Mouse (Mus musculus): Measurements from ENCODE around the gene Phf24. TPM values are rescaled to one million over a fixed set of nuclear protein-coding genes. Genes with fewer than 3 reads are reported as not detected.
A peak's percentile ranks its signal among the peaks of the same experiment; 100 is the strongest.

Phf24 gene
- polyA plus RNA-seq, 1 experiment from 2014 or later: 0.83 TPM

DNA sequence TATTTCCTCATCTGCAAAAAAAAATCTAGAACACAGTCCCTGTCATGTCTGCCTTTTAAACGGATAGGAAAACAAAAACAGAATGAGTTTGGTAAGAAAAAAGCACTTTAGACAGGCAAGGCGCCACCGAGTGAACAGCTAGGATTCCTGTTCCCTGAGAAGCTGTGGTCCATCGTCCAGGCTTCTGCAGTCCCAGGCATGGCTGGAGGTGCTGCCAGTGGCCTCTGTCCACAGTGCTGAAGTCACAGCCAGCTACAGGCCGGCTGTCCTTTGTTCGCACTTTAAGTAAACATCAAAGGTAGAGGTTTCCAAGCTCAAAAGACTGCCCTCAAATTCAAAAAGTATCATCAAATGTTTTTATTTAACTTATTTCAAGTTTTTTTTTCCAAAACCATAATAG is 28.6 kb downstream of the Phf24 start:
- 4% methylated on average over 6 of the region's 6 CpGs for WGBS
- ATAC-seq: no peak

DNA sequence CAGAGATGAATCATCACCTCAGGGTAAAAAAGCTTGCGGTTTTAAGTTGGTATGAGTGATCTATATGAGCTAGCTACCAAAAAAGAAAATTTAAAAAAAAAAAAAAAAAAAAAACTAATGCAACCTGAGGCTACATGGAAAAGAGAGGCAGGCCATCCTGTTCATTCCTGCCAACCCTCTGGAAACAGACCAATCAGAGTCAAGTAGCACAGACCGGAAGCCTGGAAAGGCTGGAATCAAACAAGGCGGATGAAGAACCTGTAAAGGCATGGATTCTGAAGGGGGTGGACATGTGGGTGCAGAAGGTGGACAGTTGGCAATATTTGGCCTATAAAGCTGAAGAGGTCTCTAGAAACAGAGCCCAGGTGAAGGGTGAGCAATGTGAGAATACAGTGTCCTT is 29.0 kb downstream of the Phf24 start:
- WGBS: 89% methylated on average over 3 of the region's 3 CpGs

More for the DNA sequence above, 28.6 kb downstream of the Phf24 start:
- Histone ChIP-seq H3K36me3 (ENCODE audit: control insufficient read depth, insufficient read depth, low read length) (no peaks in the 10 kb centered on the region), H3K27ac (ENCODE audit: low read length) (no peak overlapping the region), H3K4me1 (ENCODE audit: control insufficient read depth, insufficient read depth, low read length) (peaks cover 4% of the 10 kb centered on the region; the same call in 1 of the 2 replicates), H3K9ac (ENCODE audit: low read depth, low read length) (no peak overlapping the region), H3K27me3 (replicated peaks; ENCODE audit: control insufficient read depth, insufficient read depth, low read length) (peaks cover 6% of the 10 kb centered on the region; the same call in 1 of the 2 replicates), H3K4me3 (ENCODE audit: low read length) (no peak overlapping the region), H3K4me2 (ENCODE audit: low read depth, low read length) (no peak overlapping the region), H3K9me3 (ENCODE audit: control insufficient read depth, low read length) (no peaks in the 10 kb centered on the region)

DNA sequence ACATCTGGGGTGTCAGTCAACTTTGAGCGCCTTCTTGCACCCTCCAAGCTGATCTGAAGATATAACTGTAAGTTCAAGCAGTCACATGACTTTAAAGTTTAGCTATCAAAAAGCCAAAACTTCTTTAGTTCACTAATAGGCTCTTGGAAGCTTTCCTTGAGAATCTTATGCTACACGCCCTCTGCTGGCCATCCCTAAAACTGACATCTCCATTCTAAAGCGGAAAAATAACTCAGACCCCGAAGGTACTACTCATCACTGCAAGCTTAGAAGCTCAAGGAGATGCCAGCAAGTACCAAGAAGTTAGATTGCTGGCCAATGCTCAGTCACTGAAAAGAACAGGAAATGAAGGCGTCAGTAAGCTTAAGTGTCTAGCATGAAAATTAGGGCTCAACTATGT is 29.5 kb downstream of the Phf24 start:
- Histone ChIP-seq H3K4me3 (ENCODE audit: low read length) (no peak overlapping the region), H3K27ac (ENCODE audit: low read length) (no peak overlapping the region), H3K4me2 (ENCODE audit: low read depth, low read length) (no peak overlapping the region), H3K4me1 (ENCODE audit: control insufficient read depth, insufficient read depth, low read length) (peaks cover 9% of the 10 kb centered on the region), H3K36me3 (ENCODE audit: control insufficient read depth, insufficient read depth, low read length) (no peaks in the 10 kb centered on the region), H3K9me3 (ENCODE audit: control insufficient read depth, low read length) (no peaks in the 10 kb centered on the region), H3K9ac (ENCODE audit: low read depth, low read length) (no peak overlapping the region), H3K27me3 (replicated peaks; ENCODE audit: control insufficient read depth, insufficient read depth, low read length) (peaks cover 6% of the 10 kb centered on the region; the same call in 1 of the 2 replicates)
- no peak for ATAC-seq
- 6% methylated on average over 5 of the region's 5 CpGs for whole genome bisulfite sequencing

More for the DNA sequence above, 29.0 kb downstream of the Phf24 start:
- peaks cover 7% of the 10 kb centered on the region; the same call in 1 of the 2 replicates for H3K4me1 ChIP-seq (ENCODE audit: control insufficient read depth, insufficient read depth, low read length)
- H3K27me3 ChIP-seq (replicated peaks; ENCODE audit: control insufficient read depth, insufficient read depth, low read length): peaks cover 6% of the 10 kb centered on the region; the same call in 1 of the 2 replicates
- no peak overlapping the region for H3K4me3 ChIP-seq (ENCODE audit: low read length)
- no peaks in the 10 kb centered on the region for H3K9me3 ChIP-seq (ENCODE audit: control insufficient read depth, low read length)
- no peaks in the 10 kb centered on the region for H3K36me3 ChIP-seq (ENCODE audit: control insufficient read depth, insufficient read depth, low read length)
- ATAC-seq: no peak
- H3K27ac ChIP-seq (ENCODE audit: low read length): no peak overlapping the region
- H3K4me2 ChIP-seq (ENCODE audit: low read depth, low read length): no peak overlapping the region
- no peak overlapping the region for H3K9ac ChIP-seq (ENCODE audit: low read depth, low read length)

GRCm38 (mm10) chr4:42946733-42947290 is 30.4 kb downstream of the Phf24 start:
- no peak for ATAC-seq
- H3K4me1 ChIP-seq (ENCODE audit: control insufficient read depth, insufficient read depth, low read length): peaks cover 17% of the 10 kb centered on the region
- no peak overlapping the region for H3K4me2 ChIP-seq (ENCODE audit: low read depth, low read length)
- peaks cover 6% of the 10 kb centered on the region; the same call in 1 of the 2 replicates for H3K27me3 ChIP-seq (replicated peaks; ENCODE audit: control insufficient read depth, insufficient read depth, low read length)
- no peak overlapping the region for H3K9ac ChIP-seq (ENCODE audit: low read depth, low read length)
- no peak overlapping the region for H3K4me3 ChIP-seq (ENCODE audit: low read length)
- WGBS: 42% methylated on average over 10 of the region's 10 CpGs
- H3K36me3 ChIP-seq (ENCODE audit: control insufficient read depth, insufficient read depth, low read length): no peaks in the 10 kb centered on the region
- H3K27ac ChIP-seq (ENCODE audit: low read length): no peak overlapping the region
- H3K9me3 ChIP-seq (ENCODE audit: control insufficient read depth, low read length): no peaks in the 10 kb centered on the region

DNA sequence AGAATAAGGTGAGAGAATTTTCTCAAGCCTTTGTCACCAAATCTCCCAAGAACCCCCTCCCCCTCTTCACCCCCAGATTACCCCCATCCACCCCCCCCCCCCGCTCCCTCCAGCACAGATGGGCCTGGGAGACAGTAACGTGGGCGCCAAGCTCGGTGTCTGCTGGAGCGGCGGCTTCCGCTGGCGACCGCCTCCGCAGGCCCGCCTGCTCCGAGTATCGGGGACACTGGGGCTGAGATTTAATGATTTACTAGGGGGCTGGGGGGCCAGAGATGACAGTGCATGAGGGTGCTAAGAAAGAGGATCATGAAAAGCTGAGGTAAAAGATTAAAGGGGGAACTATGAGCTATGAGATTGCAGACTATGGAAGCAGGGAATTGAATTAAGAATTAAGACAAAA is 32.1 kb downstream of the Phf24 start:
- Histone ChIP-seq H3K4me2 (ENCODE audit: low read depth, low read length) (no peak overlapping the region), H3K36me3 (ENCODE audit: control insufficient read depth, insufficient read depth, low read length) (no peaks in the 10 kb centered on the region), H3K4me1 (ENCODE audit: control insufficient read depth, insufficient read depth, low read length) (peaks cover 22% of the 10 kb centered on the region), H3K9me3 (ENCODE audit: control insufficient read depth, low read length) (no peaks in the 10 kb centered on the region), H3K9ac (ENCODE audit: low read depth, low read length) (no peak overlapping the region), H3K4me3 (ENCODE audit: low read length) (no peak overlapping the region), H3K27ac (ENCODE audit: low read length) (no peak overlapping the region), H3K27me3 (replicated peaks; ENCODE audit: control insufficient read depth, insufficient read depth, low read length) (peaks cover 6% of the 10 kb centered on the region; the same call in 1 of the 2 replicates)
- 26% methylated on average over 13 of the region's 13 CpGs for WGBS
- no peak for ATAC-seq

DNA sequence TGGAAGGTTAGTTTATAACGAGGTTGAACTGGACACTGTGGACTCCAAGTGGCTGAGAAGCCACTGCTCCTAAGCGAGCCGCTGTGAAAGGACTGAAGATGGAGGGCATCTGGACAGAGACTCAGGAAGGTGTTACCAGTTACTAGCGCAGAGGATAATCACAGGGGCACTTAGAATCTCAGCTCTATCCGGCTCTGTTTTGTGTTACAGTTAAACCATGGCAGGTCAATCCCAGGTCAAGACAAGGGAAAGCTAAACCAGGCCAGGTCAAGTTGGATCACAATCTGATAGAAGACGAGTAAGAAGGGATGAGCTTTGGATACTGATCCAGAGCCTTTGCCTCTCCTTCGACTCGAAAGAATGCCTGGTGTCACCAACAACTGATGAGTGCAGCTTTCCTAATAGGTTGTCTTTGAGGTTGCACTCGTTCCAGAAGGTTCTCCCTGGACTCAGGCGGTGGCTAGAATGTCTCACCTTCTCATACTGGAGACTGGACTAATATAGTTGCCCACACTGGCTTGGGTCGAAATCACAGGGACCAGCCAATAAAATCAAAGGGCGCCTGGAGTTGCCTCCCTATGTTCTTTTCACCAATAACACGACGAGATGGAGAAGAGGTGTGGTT is 32.7 kb downstream of the Phf24 start:
- 8% methylated on average over 14 of the region's 14 CpGs for WGBS
- Histone ChIP-seq H3K4me3 (ENCODE audit: low read length) (peak overlapping the region; percentile 70), H3K9ac (ENCODE audit: low read depth, low read length) (peak overlapping the region; percentile 36; the same call in 1 of the 2 replicates), H3K4me2 (ENCODE audit: low read depth, low read length) (peak overlapping the region; percentile 84), H3K4me1 (ENCODE audit: control insufficient read depth, insufficient read depth, low read length) (peaks cover 22% of the 10 kb centered on the region), H3K27me3 (replicated peaks; ENCODE audit: control insufficient read depth, insufficient read depth, low read length) (peaks cover 6% of the 10 kb centered on the region; the same call in 1 of the 2 replicates), H3K9me3 (ENCODE audit: control insufficient read depth, low read length) (no peaks in the 10 kb centered on the region), H3K36me3 (ENCODE audit: control insufficient read depth, insufficient read depth, low read length) (no peaks in the 10 kb centered on the region), H3K27ac (ENCODE audit: low read length) (no peak overlapping the region)
- ATAC-seq: no peak

DNA sequence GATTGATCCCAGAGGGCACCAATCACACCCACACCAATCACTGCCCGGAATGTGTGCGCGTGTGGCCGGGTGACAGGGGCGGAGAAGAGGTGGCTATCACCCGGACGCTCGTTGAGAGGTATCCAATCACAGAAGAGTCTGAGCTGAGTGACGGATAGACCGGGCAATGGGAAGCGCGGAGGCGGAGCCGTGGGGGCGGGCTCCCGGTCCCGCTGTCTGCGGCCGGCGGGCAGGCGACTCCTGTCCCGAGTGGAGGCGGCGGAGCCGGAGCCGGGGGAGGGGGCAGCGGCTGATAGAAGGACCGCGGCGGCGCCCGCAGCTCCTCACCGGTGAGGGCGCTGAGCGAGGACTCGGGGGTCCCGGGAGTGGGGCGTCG is 33.2 kb downstream of the Phf24 start, which contains the start of gene Dnajb5:
Dnajb5 (plus strand) TSS at position 139 of the 376 bp plus-strand sequence.
- Histone ChIP-seq H3K9ac (ENCODE audit: low read depth, low read length) (peak within 1 kb of the TSS; percentile 89), H3K4me1 (ENCODE audit: control insufficient read depth, insufficient read depth, low read length) (peaks cover 22% of the 10 kb centered on the region), H3K4me2 (ENCODE audit: low read depth, low read length) (peak within 1 kb of the TSS; percentile 84), H3K27ac (ENCODE audit: low read length) (peak within 1 kb of the TSS; percentile 81), H3K9me3 (ENCODE audit: control insufficient read depth, low read length) (no peaks in the 10 kb centered on the region), H3K27me3 (replicated peaks; ENCODE audit: control insufficient read depth, insufficient read depth, low read length) (peaks cover 6% of the 10 kb centered on the region; the same call in 1 of the 2 replicates), H3K4me3 (ENCODE audit: low read length) (peak within 1 kb of the TSS; percentile 70), H3K36me3 (ENCODE audit: control insufficient read depth, insufficient read depth, low read length) (no peaks in the 10 kb centered on the region)
- WGBS: under 1% methylated on average over 38 of the region's 39 CpGs
- ATAC-seq: peak; percentile 96

DNA sequence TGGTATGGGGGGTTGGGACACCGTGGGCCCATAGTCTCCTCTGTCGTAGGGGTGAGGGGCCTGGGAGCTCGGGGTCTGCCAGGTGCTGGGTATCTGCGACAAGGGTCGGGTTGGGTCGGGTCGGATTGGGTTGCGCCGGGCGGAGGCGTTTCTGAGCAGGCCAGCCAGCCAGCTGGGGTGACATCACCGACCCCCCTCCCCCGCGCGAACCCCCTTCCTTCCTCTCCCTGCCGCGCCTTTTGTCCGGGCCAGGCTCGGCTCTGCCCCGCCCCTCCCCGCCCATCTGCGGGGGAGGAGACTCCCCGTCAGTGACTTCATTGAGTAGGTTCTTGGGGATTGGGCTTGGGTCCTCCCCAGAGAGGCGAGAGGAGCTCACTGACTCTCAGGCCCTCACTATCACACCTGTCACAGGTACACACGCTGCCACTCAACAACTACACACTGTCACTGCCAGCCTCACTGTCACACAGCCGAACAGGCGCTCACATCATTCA is 33.7 kb downstream of the Phf24 start:
- Histone ChIP-seq H3K4me1 (ENCODE audit: control insufficient read depth, insufficient read depth, low read length) (peaks cover 22% of the 10 kb centered on the region), H3K36me3 (ENCODE audit: control insufficient read depth, insufficient read depth, low read length) (no peaks in the 10 kb centered on the region), H3K4me3 (ENCODE audit: low read length) (peak overlapping the region; percentile 70), H3K4me2 (ENCODE audit: low read depth, low read length) (peak overlapping the region; percentile 84), H3K9ac (ENCODE audit: low read depth, low read length) (peak overlapping the region; percentile 89), H3K27me3 (replicated peaks; ENCODE audit: control insufficient read depth, insufficient read depth, low read length) (peaks cover 6% of the 10 kb centered on the region; the same call in 1 of the 2 replicates), H3K9me3 (ENCODE audit: control insufficient read depth, low read length) (no peaks in the 10 kb centered on the region), H3K27ac (ENCODE audit: low read length) (peak overlapping the region; percentile 81)
- peak; percentile 73 for ATAC-seq
- WGBS: under 1% methylated on average over 19 of the region's 27 CpGs

Data from intestine, embryonic 16.5 days (tissue).